Mouse (Mus musculus) lung, postnatal 0 days (tissue): ENCODE data around the gene Rpusd3.

Experiments
- CTCF ChIP-seq: IDR thresholded peaks from 2 replicates; pipeline ENCODE4 v1.5.1; 2016; ENCODE audit warnings: antibody characterized with exemption, mild to moderate bottlenecking
- EP300 ChIP-seq: IDR thresholded peaks from 2 replicates; pipeline ENCODE4 v1.6.1; 2016; ENCODE audit warnings: antibody characterized with exemption, mild to moderate bottlenecking, control low read depth

DNA sequence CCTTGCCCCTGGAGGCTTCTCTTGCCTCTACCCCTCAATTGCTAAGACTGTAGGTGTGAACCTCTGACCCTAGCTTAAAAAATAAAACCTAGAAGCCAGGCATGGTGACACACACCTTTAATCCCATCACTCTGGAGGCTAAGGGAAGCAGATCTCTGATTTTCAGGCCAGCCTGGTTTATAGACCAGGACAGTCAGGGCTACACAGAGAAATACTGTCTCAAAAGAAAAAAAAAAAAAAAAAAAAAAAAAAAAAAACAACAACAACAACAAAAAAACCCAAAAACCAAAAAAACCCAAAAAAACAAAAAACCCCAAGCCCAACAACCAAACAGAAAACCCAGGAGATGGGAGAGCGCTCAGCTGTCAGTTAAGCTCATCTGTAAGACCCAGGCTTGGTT, 51.6 kb downstream of the Rpusd3 start:
- no peak for TF ChIP-seq EP300
- no peak for TF ChIP-seq CTCF
